In the genomic region with DNA sequence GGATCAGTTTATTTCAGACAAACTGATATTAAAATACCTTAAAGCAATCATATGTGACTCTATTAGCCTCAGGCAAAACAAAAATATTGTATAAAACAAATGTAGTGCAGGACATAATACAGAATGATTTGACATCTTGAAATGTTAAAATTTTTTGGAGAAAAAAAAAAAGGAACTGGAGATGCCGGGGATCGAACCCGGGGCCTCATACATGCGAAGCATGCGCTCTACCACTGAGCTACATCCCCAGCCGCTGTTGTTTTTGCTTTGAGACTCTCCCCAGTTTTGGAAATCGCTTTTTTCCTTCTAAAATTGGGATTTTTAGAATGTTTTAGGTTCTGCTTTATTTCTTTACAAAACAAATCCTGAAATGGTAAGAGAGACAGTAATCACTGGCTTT, we compare ENCODE assay signal across 8 mouse cellular contexts. TPM values are rescaled to one million over a fixed set of nuclear protein-coding genes. Genes with fewer than 3 reads are reported as not detected.
DNase-seq lines count a peak whose midpoint lies in the region; ATAC-seq and TF ChIP-seq lines count a peak whose summit lies in the region.

No protein-coding gene starts in this region.

- no peaks in the 10 kb centered on the region for H3K9me3 ChIP-seq in forebrain, embryonic 12.5 days
- H3K9me3 ChIP-seq in hindbrain, embryonic 15.5 days = no peaks in the 10 kb centered on the region
- no peaks in the 10 kb centered on the region for H3K9me3 ChIP-seq in midbrain, embryonic 15.5 days

- peak; percentile 56; the same call in 1 of the 2 replicates for ATAC-seq in forebrain, embryonic 12.5 days (ENCODE audit: low FRiP score)
- ATAC-seq in hindbrain, embryonic 15.5 days (ENCODE audit: low FRiP score, low read depth) = no peak
- ATAC-seq in midbrain, embryonic 15.5 days (replicated peaks) = peak; percentile 75; the same call in 1 of the 2 replicates

- H3K4me1 ChIP-seq in spleen, adult 2 months (ENCODE audit: control insufficient read depth, insufficient read depth, insufficient read length) = no peaks in the 10 kb centered on the region
- no peaks in the 10 kb centered on the region for H3K4me1 ChIP-seq in brown adipose tissue, adult 24 weeks (ENCODE audit: control insufficient read depth, insufficient read depth, insufficient read length, low read length)
- peaks cover 16% of the 10 kb centered on the region for H3K4me1 ChIP-seq in forebrain, embryonic 12.5 days
- peaks cover 21% of the 10 kb centered on the region for H3K4me1 ChIP-seq in hindbrain, embryonic 15.5 days (replicated peaks)
- peaks cover 16% of the 10 kb centered on the region for H3K4me1 ChIP-seq in midbrain, embryonic 15.5 days

- H3K27me3 ChIP-seq in spleen, adult 2 months (ENCODE audit: control insufficient read depth, insufficient read depth, low read length) = no peaks in the 10 kb centered on the region
- H3K27me3 ChIP-seq in forebrain, embryonic 12.5 days = no peaks in the 10 kb centered on the region
- H3K27me3 ChIP-seq in hindbrain, embryonic 15.5 days = no peaks in the 10 kb centered on the region
- no peaks in the 10 kb centered on the region for H3K27me3 ChIP-seq in midbrain, embryonic 15.5 days (replicated peaks)

- H3K4me3 ChIP-seq in spleen, adult 2 months (ENCODE audit: extremely low read depth, insufficient read depth, insufficient read length) = peak overlapping the region; percentile 13; the same call in 1 of the 2 replicates
- H3K4me3 ChIP-seq in brown adipose tissue, adult 24 weeks (ENCODE audit: insufficient read depth, low read depth, low read length) = peak overlapping the region; percentile 45; the same call in 1 of the 2 replicates
- peak overlapping the region; percentile 50 for H3K4me3 ChIP-seq in forebrain, embryonic 12.5 days (replicated peaks)
- H3K4me3 ChIP-seq in hindbrain, embryonic 15.5 days = peak overlapping the region; percentile 57
- peak overlapping the region; percentile 52 for H3K4me3 ChIP-seq in midbrain, embryonic 15.5 days

- no peaks in the 10 kb centered on the region for H3K36me3 ChIP-seq in spleen, adult 2 months (ENCODE audit: control insufficient read depth, insufficient read depth, low read length)
- no peaks in the 10 kb centered on the region for H3K36me3 ChIP-seq in forebrain, embryonic 12.5 days (replicated peaks)
- H3K36me3 ChIP-seq in hindbrain, embryonic 15.5 days = no peaks in the 10 kb centered on the region
- H3K36me3 ChIP-seq in midbrain, embryonic 15.5 days (replicated peaks) = no peaks in the 10 kb centered on the region

- DNase-seq in spleen, adult 2 months (ENCODE audit: low read depth in 1 of 2, low spot score in 2 of 2) = no peak
- no peak for DNase-seq in spleen, postnatal 14 days (ENCODE audit: low spot score in 2 of 2)
- DNase-seq in liver = peak; percentile 72
- DNase-seq in urinary bladder, postnatal 10 days (ENCODE audit: low spot score) = no peak

- H3K27ac ChIP-seq in spleen, adult 2 months (ENCODE audit: insufficient read depth, low read length) = no peak overlapping the region
- H3K27ac ChIP-seq in brown adipose tissue, adult 24 weeks (replicated peaks; ENCODE audit: low read depth, low read length) = no peak overlapping the region
- no peak overlapping the region for H3K27ac ChIP-seq in forebrain, embryonic 12.5 days
- H3K27ac ChIP-seq in hindbrain, embryonic 15.5 days (replicated peaks) = no peak overlapping the region; the same call in 1 of the 2 replicates
- no peak overlapping the region; the same call in 1 of the 2 replicates for H3K27ac ChIP-seq in midbrain, embryonic 15.5 days

- WGBS in spleen, adult 2 months = 2% methylated on average over 7 of the region's 7 CpGs
- 0% methylated on average over 7 of the region's 7 CpGs for WGBS in forebrain, embryonic 12.5 days
- under 1% methylated on average over 7 of the region's 7 CpGs for WGBS in hindbrain, embryonic 15.5 days
- WGBS in midbrain, embryonic 15.5 days = under 1% methylated on average over 7 of the region's 7 CpGs

- no peak for TF ChIP-seq POLR2A in spleen, adult 2 months (IDR thresholded peaks at IDR 0.05; ENCODE audit: low read depth, low read length)

- TF ChIP-seq CTCF in spleen, adult 2 months (IDR thresholded peaks at IDR 0.05; ENCODE audit: extremely low read depth, insufficient read depth, insufficient read length, insufficient replicate concordance) = no peak

- H3K9ac ChIP-seq in forebrain, embryonic 12.5 days = no peak overlapping the region
- H3K9ac ChIP-seq in hindbrain, embryonic 15.5 days = peak overlapping the region; percentile 43
- H3K9ac ChIP-seq in midbrain, embryonic 15.5 days = 0 out of 2 replicates have a peak overlapping the region, but pooled peaks have one; percentile 52

- H3K4me2 ChIP-seq in forebrain, embryonic 12.5 days = peak overlapping the region; percentile 67
- peak overlapping the region; percentile 91 for H3K4me2 ChIP-seq in hindbrain, embryonic 15.5 days
- peak overlapping the region; percentile 62 for H3K4me2 ChIP-seq in midbrain, embryonic 15.5 days

RNA-seq across cellular contexts. Expression of a gene that starts 14.9 kb away (rescaled TPM):
- polyA plus RNA-seq in spleen, adult 2 months (2012; rRNA removed) = 1.8 TPM in 2 replicates
- 4.4 and 5.0 TPM in 2 replicates for polyA plus RNA-seq in brown adipose tissue, adult 24 weeks (2012; ENCODE audit: insufficient read depth, insufficient read length, missing spikeins)
- 13.0 and 13.2 TPM in 2 replicates for polyA plus RNA-seq in forebrain, embryonic 12.5 days (2016; fragmentation: Nextera tagmentation; extraction: Ambion mirVana)
- 8.8 and 9.1 TPM in 2 replicates for polyA plus RNA-seq in hindbrain, embryonic 15.5 days (2015; fragmentation: Nextera tagmentation; extraction: Ambion mirVana)
- 9.8 and 9.9 TPM in 2 replicates for polyA plus RNA-seq in midbrain, embryonic 15.5 days (2015; fragmentation: Nextera tagmentation; extraction: Ambion mirVana)

RNA-seq across cellular contexts. Expression of a gene that starts 27.2 kb away (rescaled TPM):
- 0.19 and 0.56 TPM in 2 replicates for polyA plus RNA-seq in spleen, adult 2 months (2012; rRNA removed)
- polyA plus RNA-seq in brown adipose tissue, adult 24 weeks (2012; ENCODE audit: insufficient read depth, insufficient read length, missing spikeins) = not detected in 2 replicates
- polyA plus RNA-seq in forebrain, embryonic 12.5 days (2016; fragmentation: Nextera tagmentation; extraction: Ambion mirVana) = 0.18 and 0.36 TPM in 2 replicates
- 0.17 TPM in 1 of 2 replicates, not detected in the other for polyA plus RNA-seq in hindbrain, embryonic 15.5 days (2015; fragmentation: Nextera tagmentation; extraction: Ambion mirVana)
- 0.09 and 0.25 TPM in 2 replicates for polyA plus RNA-seq in midbrain, embryonic 15.5 days (2015; fragmentation: Nextera tagmentation; extraction: Ambion mirVana)

RNA-seq across cellular contexts. Expression of a gene that starts 50.1 kb away (rescaled TPM):
- polyA plus RNA-seq in spleen, adult 2 months (2012; rRNA removed) = 0.04 TPM in 1 of 2 replicates, not detected in the other
- polyA plus RNA-seq in brown adipose tissue, adult 24 weeks (2012; ENCODE audit: insufficient read depth, insufficient read length, missing spikeins) = not detected in 2 replicates
- 0.23 and 0.36 TPM in 2 replicates for polyA plus RNA-seq in forebrain, embryonic 12.5 days (2016; fragmentation: Nextera tagmentation; extraction: Ambion mirVana)
- 0.06 and 0.08 TPM in 2 replicates for polyA plus RNA-seq in hindbrain, embryonic 15.5 days (2015; fragmentation: Nextera tagmentation; extraction: Ambion mirVana)
- polyA plus RNA-seq in midbrain, embryonic 15.5 days (2015; fragmentation: Nextera tagmentation; extraction: Ambion mirVana) = not detected in 2 replicates
